Mouse (Mus musculus): ENCODE results near the gene Hacd4. TPM values are rescaled to one million over a fixed set of nuclear protein-coding genes. Genes with fewer than 3 reads are reported as not detected.
A peak's percentile ranks its signal among the peaks of the same experiment; 100 is the strongest.

Gene Hacd4
- polyA plus RNA-seq, 1 experiment from 2014 or later: 2.1 TPM

- 75% methylated on average over 2 of the region's 2 CpGs for WGBS
- Histone ChIP-seq H3K4me3 (no peak overlapping the region), H3K9me3 (replicated peaks) (no peaks in the 10 kb centered on the region), H3K4me1 (peaks cover 3% of the 10 kb centered on the region; the same call in 1 of the 2 replicates), H3K27ac (no peak overlapping the region), H3K36me3 (no peaks in the 10 kb centered on the region), H3K27me3 (ENCODE audit: low read depth, poor library complexity, severe bottlenecking) (no peaks in the 10 kb centered on the region)
- DNase-seq (ENCODE audit: low spot score): no peak
Observed at GRCm38 (mm10) chr4:88458673-88459072, 19.9 kb upstream of the Hacd4 start.

DNA sequence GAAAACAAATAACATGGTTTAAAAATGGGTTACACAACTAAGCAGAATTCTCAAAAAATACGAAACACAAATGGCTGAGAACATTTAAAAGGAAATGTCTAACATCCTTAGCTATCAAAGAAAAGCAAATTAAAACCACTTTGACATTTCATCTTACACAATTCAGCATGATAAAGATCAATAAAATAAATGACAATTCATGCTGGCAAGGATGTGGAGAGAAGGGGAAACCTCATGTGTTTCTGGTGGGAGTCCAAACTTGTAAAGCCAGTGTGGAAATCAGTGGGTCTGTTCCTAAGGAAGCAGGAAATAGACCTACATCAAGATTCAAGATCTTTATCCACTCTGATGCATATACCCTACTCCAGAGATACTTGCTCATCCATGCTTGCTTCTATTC, 19.4 kb upstream of the Hacd4 start:
- DNase-seq (ENCODE audit: low spot score): no peak
- WGBS: 94% methylated on average over 1 of the region's 1 CpGs
- no peak overlapping the region for H3K4me3 ChIP-seq
- no peaks in the 10 kb centered on the region for H3K27me3 ChIP-seq (ENCODE audit: low read depth, poor library complexity, severe bottlenecking)
- H3K4me1 ChIP-seq: no peaks in the 10 kb centered on the region
- H3K27ac ChIP-seq: no peak overlapping the region
- H3K36me3 ChIP-seq: no peaks in the 10 kb centered on the region
- no peaks in the 10 kb centered on the region for H3K9me3 ChIP-seq (replicated peaks)

DNA sequence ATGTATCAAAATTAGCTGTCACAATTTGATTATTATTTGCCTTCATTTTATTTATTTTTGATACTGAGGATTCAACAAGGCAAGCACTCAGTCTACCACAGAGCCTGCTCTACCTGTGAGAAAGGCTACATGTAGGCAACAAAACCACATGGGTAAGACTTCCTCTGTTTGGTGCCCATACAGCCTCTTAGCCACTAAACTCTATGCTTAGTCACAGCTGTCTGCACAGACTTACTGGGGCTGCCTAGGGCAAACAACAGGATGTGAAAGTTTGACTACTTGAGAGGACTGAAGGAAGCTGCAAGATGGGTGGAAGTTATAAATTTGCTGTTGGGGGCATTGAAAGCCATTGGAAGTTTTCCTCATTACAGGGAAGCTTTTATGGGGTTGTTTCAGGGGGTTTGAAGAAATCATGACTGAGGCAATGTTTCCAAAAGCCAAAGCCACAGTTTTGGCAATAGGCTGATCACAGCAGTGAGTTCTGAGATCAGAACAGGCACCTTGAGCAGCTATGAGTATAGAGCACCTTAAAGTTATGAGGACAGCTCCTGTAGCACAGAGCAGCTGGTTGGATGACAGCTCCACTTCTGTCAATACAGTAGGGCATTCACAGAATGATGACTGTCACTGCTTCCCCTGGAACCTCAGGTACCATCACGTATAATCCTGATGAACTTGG, 11.5 kb upstream of the Hacd4 start:
- 89% methylated on average over 1 of the region's 1 CpGs for WGBS
- DNase-seq (ENCODE audit: low spot score): no peak
- no peaks in the 10 kb centered on the region for H3K4me1 ChIP-seq
- no peaks in the 10 kb centered on the region for H3K36me3 ChIP-seq
- no peak overlapping the region for H3K27ac ChIP-seq
- H3K9me3 ChIP-seq (replicated peaks): no peaks in the 10 kb centered on the region
- no peak overlapping the region for H3K4me3 ChIP-seq
- no peaks in the 10 kb centered on the region for H3K27me3 ChIP-seq (ENCODE audit: low read depth, poor library complexity, severe bottlenecking)

- DNase-seq (ENCODE audit: low spot score): no peak
- Histone ChIP-seq H3K36me3 (no peaks in the 10 kb centered on the region), H3K4me3 (no peak overlapping the region), H3K9me3 (replicated peaks) (no peaks in the 10 kb centered on the region), H3K27me3 (ENCODE audit: low read depth, poor library complexity, severe bottlenecking) (no peaks in the 10 kb centered on the region), H3K27ac (no peak overlapping the region), H3K4me1 (no peaks in the 10 kb centered on the region)
- WGBS: 83% methylated on average over 2 of the region's 2 CpGs
Observed at GRCm38 (mm10) chr4:88448976-88449375, 10.2 kb upstream of the Hacd4 start.

- no peaks in the 10 kb centered on the region for H3K27me3 ChIP-seq (ENCODE audit: low read depth, poor library complexity, severe bottlenecking)
- H3K36me3 ChIP-seq: no peaks in the 10 kb centered on the region
- H3K4me3 ChIP-seq: no peak overlapping the region
- no peak for DNase-seq (ENCODE audit: low spot score)
- H3K9me3 ChIP-seq (replicated peaks): no peaks in the 10 kb centered on the region
- no peak overlapping the region for H3K27ac ChIP-seq
- 90% methylated on average over 7 of the region's 7 CpGs for WGBS
- H3K4me1 ChIP-seq: peaks cover 11% of the 10 kb centered on the region
Observed at GRCm38 (mm10) chr4:88440814-88441213, 2.1 kb upstream of the Hacd4 start.

DNA sequence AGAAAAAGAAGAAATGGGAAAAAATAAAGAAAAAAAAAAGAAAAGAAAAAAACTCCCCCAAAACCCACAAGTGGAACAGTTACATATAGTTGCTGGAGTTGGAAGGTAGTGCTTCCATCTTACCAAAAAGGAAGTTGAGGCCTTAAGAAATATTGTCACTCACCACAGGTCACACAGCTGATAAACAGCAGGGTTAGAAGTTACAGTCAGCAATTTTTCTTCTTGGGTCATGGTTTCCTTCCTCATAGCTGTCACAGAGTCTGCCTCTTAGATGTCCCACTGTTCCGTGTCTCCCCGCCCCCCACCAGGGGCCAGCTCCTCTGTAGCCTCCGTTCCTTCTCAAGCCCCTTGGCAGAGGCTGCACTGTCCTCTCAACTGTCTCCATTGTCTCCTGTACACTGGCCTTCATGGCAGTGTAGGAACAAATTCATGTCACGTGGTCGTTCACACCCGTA, 968 bp upstream of the Hacd4 start:
- Histone ChIP-seq H3K27ac (no peak overlapping the region), H3K9me3 (replicated peaks) (no peaks in the 10 kb centered on the region), H3K27me3 (ENCODE audit: low read depth, poor library complexity, severe bottlenecking) (no peaks in the 10 kb centered on the region), H3K4me3 (no peak overlapping the region), H3K36me3 (no peaks in the 10 kb centered on the region), H3K4me1 (peaks cover 11% of the 10 kb centered on the region)
- 81% methylated on average over 6 of the region's 6 CpGs for WGBS
- DNase-seq (ENCODE audit: low spot score): no peak

DNA sequence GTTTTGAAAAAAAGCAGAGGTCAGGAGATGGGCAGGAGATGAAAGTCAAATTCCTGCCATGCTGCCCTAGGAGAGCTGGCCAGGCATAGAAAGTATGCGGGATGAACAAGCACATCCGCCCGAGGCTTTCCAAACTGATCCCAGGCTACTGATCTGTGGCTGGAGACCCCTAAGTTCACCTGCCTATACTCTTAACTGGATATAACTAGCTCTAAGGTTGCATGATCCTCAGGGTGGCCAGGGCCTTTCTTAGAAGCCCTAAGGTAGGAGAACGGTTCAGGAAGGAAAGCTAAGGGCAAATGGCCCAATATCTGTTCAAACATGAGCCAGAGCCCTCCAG, 232 bp upstream of the Hacd4 start:
- no peak for DNase-seq (ENCODE audit: low spot score)
- H3K36me3 ChIP-seq: no peaks in the 10 kb centered on the region
- 16% methylated on average over 4 of the region's 4 CpGs for WGBS
- H3K9me3 ChIP-seq (replicated peaks): no peaks in the 10 kb centered on the region
- peaks cover 11% of the 10 kb centered on the region for H3K4me1 ChIP-seq
- H3K4me3 ChIP-seq: peak overlapping the region; percentile 53
- H3K27me3 ChIP-seq (ENCODE audit: low read depth, poor library complexity, severe bottlenecking): no peaks in the 10 kb centered on the region
- H3K27ac ChIP-seq: peak overlapping the region; percentile 78

GRCm38 (mm10) chr4:88437917-88438316, 811 bp downstream of the Hacd4 start:
- no peak for DNase-seq (ENCODE audit: low spot score)
- peak overlapping the region; percentile 53; the same call in 1 of the 2 replicates for H3K4me3 ChIP-seq
- no peak overlapping the region for H3K27ac ChIP-seq
- H3K36me3 ChIP-seq: no peaks in the 10 kb centered on the region
- 51% methylated on average over 2 of the region's 2 CpGs for WGBS
- H3K9me3 ChIP-seq (replicated peaks): no peaks in the 10 kb centered on the region
- peaks cover 11% of the 10 kb centered on the region for H3K4me1 ChIP-seq
- H3K27me3 ChIP-seq (ENCODE audit: low read depth, poor library complexity, severe bottlenecking): no peaks in the 10 kb centered on the region

DNA sequence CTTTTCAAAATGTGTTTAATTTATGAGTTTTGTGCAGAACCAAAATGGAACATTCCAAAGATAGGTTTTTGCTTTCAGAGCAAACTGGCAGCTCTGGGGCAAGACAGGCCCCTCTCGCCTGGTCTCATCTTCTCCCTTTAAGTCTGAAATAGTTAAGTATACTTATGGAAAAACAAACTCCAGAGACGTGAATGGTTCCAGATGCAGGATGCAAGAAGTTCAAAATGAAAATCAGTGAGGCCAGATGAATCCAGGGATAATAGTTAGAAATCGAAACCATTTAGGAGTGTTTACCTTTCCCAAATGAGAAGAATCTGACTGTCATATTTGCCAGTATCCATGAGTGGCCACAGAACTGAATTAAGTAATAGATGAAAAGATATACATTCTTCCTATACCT, 1.6 kb downstream of the Hacd4 start:
- peaks cover 11% of the 10 kb centered on the region for H3K4me1 ChIP-seq
- H3K9me3 ChIP-seq (replicated peaks): no peaks in the 10 kb centered on the region
- H3K36me3 ChIP-seq: no peaks in the 10 kb centered on the region
- no peak overlapping the region for H3K27ac ChIP-seq
- H3K4me3 ChIP-seq: no peak overlapping the region
- DNase-seq (ENCODE audit: low spot score): no peak
- no peaks in the 10 kb centered on the region for H3K27me3 ChIP-seq (ENCODE audit: low read depth, poor library complexity, severe bottlenecking)
- 77% methylated on average over 3 of the region's 3 CpGs for WGBS

- H3K27ac ChIP-seq: no peak overlapping the region
- DNase-seq (ENCODE audit: low spot score): no peak
- H3K4me3 ChIP-seq: no peak overlapping the region
- no peaks in the 10 kb centered on the region for H3K36me3 ChIP-seq
- WGBS: 72% methylated on average over 6 of the region's 6 CpGs
- peaks cover 11% of the 10 kb centered on the region for H3K4me1 ChIP-seq
- H3K27me3 ChIP-seq (ENCODE audit: low read depth, poor library complexity, severe bottlenecking): no peaks in the 10 kb centered on the region
- H3K9me3 ChIP-seq (replicated peaks): no peaks in the 10 kb centered on the region
Observed at GRCm38 (mm10) chr4:88436593-88437165, 2.0 kb downstream of the Hacd4 start.

GRCm38 (mm10) chr4:88432412-88433024, 6.2 kb downstream of the Hacd4 start:
- Histone ChIP-seq H3K9me3 (replicated peaks) (no peaks in the 10 kb centered on the region), H3K36me3 (no peaks in the 10 kb centered on the region), H3K27ac (no peak overlapping the region), H3K4me3 (no peak overlapping the region), H3K27me3 (ENCODE audit: low read depth, poor library complexity, severe bottlenecking) (no peaks in the 10 kb centered on the region), H3K4me1 (no peaks in the 10 kb centered on the region)
- no peak for DNase-seq (ENCODE audit: low spot score)
- 84% methylated on average over 8 of the region's 8 CpGs for WGBS

GRCm38 (mm10) chr4:88427630-88428239, 11.0 kb downstream of the Hacd4 start:
- Histone ChIP-seq H3K36me3 (no peaks in the 10 kb centered on the region), H3K4me3 (no peak overlapping the region), H3K9me3 (replicated peaks) (no peaks in the 10 kb centered on the region), H3K4me1 (no peaks in the 10 kb centered on the region), H3K27me3 (ENCODE audit: low read depth, poor library complexity, severe bottlenecking) (no peaks in the 10 kb centered on the region), H3K27ac (no peak overlapping the region)
- 87% methylated on average over 2 of the region's 2 CpGs for WGBS
- DNase-seq (ENCODE audit: low spot score): no peak

DNA sequence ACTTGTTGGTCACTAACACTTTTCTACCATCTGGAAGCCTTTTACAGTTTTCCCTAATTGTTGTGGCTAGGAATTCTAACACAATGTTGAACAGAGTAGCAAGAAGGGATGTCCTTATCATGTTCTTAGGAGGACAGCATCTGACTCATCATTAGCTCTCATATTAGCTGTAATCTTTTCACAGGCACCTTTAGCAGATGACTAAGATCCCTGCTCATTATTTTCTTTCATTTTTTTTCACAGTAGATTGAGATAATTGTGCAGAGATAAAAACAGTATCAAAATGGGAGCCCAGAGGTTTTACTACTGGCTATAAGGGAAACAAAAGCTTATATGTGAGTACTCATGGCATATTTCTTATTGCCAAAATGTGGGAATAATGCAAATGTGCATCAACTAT, 14.2 kb downstream of the Hacd4 start:
- Histone ChIP-seq H3K36me3 (no peaks in the 10 kb centered on the region), H3K27me3 (ENCODE audit: low read depth, poor library complexity, severe bottlenecking) (no peaks in the 10 kb centered on the region), H3K4me3 (no peak overlapping the region), H3K27ac (no peak overlapping the region), H3K4me1 (no peaks in the 10 kb centered on the region), H3K9me3 (replicated peaks) (no peaks in the 10 kb centered on the region)
- no peak for DNase-seq (ENCODE audit: low spot score)

Measured in limb, embryonic 10.5 days (tissue).